Mouse (Mus musculus) yolk sac, embryonic 10.5 days (tissue): ENCODE data around the gene Sde2.
"Not testable (repeated sequence)": the region's sequence is repeated elsewhere in the genome, so short reads cannot be mapped to it uniquely, and the experiment has no call there.

Source experiments
- DNase-seq: peaks from one replicate; pipeline ENCODE4 v3.0.0-alpha.2; 2017; ENCODE audit warnings: low spot score

Gene Sde2

DNA sequence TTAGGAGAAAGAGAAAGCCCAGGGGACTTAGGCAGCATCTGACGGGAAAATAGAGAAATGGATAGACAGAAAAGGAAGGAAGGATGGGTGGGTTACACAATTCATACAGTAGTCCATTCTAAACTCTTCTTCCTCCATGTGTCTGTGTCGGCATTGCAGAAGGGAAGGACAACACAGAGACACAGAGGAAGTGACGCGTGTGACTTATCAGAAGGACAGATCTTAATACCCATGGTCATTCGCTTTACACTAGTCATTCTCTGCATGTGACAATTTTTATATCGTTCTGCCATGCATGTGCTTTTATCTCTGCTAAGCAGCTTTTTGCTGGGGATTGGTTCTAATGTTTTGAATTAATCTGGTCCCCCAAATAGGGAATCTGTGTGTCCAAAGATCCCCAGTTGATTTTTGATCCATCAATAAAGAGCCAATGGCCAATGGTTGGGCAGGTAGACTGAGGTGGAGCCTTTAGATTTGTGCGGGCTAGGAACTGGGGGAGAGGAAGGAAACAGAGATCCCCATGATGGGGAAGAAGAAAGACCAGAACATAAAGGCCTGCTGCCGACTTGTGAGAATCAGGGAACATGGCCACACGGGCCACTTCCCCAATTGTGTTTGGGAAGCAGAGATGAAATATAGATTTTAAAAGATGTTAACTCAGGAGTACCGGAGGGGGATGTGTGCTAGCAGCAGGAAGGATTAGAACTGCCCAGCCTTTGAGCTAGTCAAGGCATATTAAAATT is 15.5 kb upstream of the Sde2 start:
- no peak for DNase-seq

DNA sequence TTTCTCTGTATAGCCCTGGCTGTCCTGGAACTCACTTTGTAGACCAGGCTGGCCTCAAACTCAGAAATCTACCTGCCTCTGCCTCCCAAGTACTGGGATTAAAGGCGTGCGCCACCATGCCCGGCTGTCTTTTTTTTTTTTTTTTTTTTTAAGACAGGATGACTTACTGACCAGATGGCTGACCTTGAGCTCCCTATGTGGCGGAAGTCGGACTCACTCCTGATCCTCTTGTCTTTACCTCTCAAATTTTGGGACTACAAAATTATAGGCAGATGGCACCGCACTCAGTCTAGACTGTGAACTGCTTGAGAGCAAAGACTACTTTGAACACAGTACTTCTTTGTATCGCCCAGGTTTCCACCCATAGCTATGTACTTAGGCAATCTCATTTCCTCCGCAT is 14.5 kb upstream of the Sde2 start:
- not testable (repeated sequence) for DNase-seq

DNA sequence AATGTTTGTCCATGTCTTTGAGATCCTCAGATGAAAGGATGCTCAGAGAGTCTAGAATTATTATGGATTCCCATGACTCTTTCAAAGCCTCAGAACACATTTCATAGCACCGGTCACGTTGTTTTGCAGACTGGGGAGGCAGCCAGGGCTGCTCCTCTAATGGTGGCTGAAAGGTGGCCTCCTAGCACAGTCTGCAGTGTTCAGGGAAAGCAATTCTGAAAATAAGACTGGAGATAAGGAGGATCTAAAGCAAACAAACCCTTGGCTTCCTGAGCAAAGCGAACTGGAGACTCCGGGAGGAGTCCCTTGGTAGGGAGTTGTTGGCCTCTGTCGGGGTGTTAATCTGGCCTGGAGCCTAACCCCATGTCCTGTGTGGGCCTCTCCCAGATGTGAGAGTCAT is 13.7 kb upstream of the Sde2 start:
- no peak for DNase-seq

DNA sequence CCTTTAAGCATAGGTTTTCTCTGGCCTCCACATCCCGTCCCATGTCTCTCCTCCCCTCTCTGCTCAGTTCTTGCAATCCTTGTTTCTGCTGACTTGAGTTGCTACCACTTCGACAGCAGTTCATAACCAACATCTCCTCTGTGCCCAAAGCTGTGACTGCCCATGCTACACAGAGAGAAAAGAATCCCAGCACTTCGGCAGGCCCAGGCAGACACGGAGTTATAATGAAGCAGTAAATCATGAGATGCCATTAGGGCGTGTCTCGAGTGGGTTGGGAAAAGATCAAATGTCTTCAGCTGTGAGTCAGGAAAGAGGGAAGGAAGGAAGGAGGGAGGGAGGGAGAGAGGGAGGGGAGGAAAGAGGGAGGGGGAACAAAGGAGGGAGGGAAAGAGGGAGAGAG is 12.9 kb upstream of the Sde2 start:
- DNase-seq = no peak

DNA sequence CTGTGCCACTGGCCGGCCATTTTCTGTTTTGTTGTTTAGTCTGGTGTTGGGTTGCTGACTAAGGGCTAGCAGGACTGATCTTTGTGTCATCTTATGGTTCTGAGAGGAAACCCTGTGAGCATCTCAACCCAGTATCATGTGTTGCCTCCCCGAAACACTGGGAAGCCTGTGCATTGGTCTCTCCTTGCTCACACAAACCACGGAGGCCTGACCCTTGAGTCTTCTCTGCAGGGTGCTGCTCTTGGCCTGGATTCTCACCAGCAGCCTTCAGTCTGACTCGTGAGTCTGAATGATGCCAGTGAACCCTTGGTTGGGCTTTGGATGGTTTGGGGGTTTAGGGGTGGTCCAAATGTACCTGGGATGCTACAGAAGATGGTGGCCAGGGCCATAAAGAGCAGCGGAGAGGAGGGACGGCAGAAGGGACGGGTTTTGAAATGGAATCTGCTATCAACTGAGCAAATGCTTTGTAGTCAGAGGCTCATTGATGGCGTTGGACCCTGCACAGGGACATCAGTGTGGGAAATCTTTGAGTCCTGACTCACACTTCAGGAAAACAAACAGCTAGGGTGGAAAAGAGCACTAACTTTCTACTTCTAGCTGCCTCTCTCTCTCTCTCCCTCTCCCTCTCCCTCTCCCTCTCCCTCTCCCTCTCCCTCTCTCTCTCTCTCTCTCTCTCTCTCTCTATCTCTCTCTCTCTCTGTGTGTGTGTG is 11.6 kb upstream of the Sde2 start:
- DNase-seq = no peak

DNA sequence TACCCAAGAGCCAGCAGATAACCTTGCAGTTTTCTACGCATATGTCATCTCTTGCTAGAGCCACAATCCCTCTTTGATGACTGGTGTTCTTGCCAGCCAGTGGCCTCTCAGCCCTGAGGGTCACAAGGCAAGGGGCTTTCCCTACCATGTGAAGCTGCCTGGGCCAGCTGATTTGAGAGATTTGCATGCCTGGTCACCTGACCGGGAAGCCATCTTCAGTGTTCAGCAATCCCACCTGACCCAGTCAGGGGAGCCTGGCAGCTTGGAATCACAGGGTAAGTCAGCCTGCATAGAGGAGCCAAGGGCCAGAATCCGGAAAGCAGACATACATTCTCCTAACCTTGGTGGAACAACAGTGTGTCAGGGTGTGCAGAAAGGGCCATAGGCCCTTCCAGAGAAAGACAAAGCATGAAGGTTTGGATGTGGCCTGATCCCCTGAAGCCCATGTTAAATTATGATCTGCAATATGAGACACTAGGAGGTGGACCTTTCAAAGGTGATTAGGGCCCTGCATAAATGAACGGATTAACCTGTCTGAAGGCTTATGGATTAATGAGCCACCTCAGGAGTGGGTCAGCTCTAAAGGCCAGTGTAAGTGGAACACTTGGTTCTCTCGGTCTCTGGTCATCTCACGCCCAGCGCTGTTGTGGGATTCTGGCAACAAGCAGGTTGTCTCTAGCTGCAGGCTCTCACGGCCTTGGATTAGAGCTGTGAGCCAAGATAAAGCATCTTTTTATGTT is 9.2 kb upstream of the Sde2 start:
- no peak for DNase-seq

DNA sequence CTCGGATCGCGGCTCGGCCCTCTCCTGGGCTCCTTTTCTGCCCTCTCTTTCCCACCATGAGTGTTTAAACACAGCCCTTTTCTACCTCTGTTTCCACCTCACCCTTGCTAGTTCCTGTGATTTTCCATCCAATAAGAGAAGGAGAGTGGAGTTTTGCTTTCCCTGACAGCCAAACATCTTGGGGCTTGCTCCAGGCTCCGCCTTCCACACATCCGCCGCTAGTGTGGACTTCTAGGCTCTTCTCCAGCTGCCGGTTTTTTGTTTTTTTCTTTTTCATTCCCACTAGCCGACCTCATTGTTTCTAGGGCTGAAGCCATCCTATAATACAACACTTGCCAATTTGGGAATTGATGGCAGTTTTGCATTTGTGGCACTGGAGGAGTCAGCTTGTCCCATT is 2.8 kb upstream of the Sde2 start:
- peak; percentile 74 for DNase-seq

DNA sequence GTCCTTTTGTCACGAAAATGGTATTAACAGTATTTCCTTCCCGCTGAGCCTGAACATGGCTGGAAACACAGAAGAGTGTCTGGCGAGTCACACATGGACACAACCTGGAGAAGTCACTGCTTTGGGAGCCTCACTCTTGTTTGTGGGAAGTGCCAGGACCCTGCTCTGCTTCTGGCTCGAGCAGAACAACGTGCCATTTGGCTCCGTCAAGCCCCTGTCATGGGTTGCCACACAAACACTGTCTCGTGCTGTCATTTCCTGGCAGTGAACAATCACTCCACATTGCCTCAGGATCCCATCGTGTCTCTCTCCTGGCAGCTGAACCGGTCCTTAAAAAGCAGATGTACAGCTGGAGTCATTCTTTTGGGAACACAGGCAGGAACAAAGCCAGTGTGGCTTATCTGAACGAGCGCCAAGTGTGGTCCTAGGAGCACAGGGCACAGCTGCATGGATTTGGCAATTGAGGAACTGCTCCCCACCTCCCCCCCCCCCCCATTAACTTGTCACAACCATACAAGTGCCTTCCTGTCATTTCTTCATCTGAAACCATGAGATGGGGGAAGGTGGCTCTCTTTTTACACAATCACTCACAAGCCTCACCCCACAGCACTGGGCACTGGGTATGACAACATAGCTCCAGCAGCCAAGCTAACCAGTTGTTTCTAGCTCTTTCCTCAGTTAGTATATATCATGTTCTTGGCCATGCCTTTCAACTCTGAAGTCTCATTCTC is 2.3 kb upstream of the Sde2 start:
- DNase-seq = peak; percentile 42

DNA sequence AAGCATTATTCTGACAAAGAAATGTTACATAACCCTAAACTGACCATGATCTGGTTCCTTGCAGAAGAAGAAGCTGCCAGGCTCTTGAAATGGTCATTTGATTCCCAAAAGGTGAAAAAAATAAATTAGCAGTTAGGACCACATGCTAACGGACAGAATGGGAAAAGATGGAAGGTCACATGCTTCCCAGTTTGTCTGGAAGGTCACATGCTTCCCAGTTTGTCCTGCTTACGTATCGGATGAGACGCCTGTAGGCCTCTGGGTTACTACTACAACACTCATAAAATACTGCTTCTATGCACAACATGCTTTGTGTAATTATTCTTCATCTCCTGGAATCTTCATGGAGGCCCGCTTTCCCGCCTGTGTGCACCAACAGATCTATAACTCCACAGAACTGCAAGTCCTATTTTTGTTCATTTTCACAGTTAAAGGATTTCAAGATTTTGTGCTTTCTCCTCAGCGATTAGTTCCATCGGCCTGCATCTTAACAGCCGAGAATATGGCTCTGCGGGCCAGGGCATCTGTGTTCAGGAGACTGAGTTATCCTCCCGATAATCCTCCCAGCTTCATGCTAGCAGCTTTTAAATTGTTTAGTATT is 1.1 kb upstream of the Sde2 start:
- DNase-seq = no peak

DNA sequence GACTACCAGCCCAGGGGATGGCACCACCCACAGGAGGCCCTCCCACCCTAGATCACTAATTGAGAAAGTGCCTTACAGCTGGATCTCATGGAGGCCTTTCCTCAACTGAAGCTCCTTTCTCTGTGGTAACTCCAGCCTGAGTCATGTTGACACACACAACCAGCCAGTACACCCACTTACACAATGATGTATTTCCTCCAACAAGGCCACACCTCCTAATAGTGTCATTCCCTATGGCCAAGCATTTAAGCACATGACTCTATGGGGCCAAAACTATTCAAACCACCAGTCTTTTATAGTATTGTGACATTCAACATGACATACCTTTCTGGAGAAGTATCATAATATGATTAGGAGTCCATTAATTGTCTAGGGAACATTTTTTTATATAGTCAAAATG is 7.8 kb downstream of the Sde2 start:
- DNase-seq = no peak

DNA sequence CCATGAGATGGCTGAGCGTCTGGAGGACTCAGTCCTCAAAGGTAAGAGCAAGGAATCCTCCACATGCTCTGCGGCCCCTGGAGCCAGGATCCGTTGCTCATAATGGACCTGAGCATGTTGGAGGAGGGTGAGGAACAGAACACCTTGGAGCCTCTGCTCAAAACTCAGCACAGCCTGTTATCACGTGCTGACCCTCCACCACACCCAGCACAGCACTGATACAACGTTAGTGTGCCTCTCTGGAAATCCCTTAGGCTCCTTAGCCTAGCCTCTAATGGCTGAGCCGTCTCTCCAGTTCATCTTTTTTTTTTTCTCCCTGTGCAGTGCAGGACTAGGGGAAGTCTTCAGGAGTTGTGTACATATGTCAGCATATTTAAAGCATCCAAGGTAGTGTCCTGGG is 9.1 kb downstream of the Sde2 start:
- DNase-seq = no peak

DNA sequence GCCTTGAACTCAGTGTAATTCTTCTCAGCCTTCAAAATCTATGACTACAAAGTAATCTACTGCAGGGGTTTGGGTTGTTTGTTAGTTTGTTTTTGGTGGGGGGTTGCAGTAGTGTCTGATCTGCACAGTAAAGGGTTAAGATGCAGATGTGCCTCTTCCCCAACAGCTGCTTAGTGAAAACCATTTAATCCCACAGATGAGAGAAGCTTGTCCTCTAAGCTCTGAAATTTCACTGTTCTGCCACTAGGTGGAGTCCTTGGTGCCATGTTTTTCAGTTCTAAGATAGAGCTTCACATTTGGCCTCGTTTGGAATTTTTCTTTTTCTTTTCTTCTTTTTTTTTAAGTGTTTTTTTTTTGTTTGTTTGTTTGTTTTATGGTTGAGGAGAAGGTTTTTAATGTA is 12.7 kb downstream of the Sde2 start:
- no peak for DNase-seq

DNA sequence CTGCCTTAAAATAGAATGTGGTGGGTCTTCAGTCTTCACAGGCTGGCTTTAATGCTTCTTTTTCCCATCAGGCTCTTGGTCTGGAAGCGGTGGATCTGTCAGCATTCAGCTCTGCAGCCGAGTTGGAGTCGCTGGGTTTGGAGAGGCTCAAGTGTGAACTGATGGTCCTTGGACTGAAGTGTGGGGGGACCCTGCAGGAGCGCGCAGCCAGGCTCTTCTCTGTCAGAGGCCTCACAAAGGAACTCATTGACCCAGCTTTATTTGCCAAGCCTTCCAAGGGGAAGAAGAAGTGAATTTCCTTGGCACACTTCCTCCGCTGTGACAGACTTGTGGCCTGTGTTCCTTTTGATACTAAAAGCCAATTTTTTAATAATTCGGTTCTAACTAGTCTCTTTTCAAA is 15.1 kb downstream of the Sde2 start:
- DNase-seq = no peak

DNA sequence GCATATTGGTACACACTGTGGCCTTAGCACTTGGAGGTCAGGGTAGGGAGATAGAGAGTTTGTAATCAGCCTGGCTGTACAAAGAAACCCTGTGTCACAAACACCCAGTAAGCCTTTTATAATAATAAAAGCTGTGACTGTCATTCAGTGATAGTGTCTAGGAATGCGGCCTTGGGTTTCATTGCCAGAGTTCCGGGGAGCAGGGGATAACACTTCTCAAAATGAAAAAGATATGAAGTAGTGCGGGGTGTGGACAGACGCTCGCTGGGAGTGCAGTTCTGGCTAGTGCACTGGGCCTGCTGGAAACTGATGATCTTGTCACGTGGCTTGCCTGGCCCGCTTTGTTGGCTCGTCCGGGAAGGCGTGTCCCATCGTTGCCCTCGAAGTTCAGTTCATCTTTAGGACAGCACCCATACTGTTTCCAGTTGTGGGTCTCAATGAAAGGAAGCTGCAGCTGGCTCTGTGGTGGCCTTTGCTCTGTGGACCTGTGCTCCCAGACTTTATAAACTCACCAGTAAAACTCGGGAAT is 19.3 kb downstream of the Sde2 start:
- DNase-seq = no peak

DNA sequence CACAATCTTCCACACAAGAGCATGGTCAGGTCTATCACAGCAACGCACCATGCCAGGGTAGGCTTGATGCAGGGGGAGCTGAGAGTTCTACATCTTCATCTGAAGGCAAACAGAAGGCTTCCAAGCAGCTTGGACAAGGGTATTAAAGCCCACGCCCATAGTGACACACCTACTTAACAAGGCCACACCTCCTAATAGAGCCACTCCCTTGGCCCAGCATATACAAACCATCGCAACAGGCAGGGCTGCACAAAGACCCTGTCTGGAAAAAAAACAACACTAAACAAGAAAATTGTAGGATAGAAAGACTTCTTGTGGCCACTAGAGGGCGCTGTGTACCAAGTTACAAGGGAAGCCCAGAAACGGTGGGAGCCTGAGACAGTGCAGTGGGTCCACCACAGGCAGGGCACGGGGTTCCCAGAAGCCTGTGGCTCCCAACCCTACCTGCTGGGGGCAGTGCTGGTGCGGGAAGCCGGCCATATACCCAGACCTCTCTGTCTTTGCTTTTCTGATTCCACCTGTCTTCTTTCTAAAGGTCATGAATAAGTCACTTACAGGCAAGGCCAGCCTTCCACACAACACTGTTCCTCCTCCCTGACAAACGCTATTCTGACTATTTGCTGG is 23.0 kb downstream of the Sde2 start:
- peak; percentile 52 for DNase-seq

DNA sequence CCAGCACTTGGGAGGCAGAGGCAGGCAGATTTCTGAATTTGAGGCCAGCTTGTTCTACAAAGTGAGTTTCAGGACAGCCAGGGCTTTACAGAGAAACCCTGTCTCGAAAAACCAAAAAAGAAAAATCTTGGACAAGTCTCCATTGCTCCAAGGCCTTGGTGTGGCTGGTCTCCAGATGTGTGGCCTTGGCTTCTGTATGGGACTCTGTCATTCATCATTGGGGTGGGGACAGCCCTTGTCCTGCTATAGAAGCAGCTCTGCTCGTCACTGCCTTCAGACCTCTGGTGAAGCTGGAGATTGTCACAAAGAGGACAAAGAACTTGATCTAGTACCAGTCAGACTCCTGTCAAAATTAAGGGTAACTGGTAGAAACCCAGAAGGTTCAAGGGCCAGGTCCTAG is 23.7 kb downstream of the Sde2 start:
- no peak for DNase-seq

DNA sequence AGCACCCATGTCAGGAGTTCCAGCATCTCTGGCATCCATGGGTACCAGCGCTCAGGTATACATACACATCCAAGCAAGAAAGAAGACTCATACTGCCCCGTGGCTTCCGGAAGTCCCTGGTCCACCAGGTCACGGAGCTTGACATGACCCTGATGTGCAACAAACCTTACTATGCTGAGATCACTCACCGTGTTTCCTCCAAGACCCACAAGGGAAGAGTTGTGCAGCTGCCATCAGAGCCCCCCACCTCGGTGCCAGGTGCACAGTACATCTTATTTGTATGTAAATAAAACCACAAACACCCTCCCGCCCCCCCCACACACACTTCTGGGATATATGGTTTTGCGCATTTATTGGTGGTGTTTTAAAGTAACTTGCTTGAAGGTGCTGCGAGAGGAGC is 24.2 kb downstream of the Sde2 start:
- no peak for DNase-seq

DNA sequence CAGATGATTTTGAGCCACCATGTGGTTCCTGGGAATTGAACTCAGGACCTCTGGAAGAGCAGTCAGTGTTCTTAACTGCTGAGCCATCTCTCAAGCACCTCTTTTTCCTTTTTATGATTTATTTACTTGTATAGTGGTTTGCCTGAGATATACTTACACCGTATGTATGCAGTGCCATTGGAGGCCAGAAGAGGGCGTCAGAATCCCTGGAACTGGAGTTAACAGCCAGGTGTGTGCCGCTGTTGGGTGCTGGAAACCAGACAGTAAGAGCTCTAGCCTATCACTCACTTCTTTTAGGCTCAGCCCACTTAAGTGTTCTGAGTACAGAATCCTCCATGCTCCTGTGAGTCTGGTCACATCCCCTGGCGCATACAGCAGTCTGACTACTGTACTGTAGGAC is 26.5 kb downstream of the Sde2 start:
- no peak for DNase-seq

DNA sequence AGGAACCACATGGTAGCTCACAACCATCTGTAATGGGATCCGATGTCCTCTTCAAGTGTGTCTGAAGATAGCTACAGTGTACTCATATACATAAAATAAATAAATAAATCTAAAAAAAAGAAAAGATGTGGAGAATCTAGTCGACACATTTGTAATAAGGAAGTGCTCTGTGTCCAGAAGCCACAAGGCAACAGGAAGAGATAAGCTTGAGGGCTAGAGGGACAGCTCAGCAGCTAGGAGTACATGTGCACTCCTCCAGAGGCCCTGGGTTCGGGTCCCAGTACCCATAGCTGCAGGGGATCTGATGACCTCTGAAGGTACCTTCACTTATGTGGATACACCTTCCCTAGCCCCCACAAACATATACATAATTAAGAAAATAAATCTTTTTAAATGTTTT is 30.8 kb downstream of the Sde2 start:
- no peak for DNase-seq

DNA sequence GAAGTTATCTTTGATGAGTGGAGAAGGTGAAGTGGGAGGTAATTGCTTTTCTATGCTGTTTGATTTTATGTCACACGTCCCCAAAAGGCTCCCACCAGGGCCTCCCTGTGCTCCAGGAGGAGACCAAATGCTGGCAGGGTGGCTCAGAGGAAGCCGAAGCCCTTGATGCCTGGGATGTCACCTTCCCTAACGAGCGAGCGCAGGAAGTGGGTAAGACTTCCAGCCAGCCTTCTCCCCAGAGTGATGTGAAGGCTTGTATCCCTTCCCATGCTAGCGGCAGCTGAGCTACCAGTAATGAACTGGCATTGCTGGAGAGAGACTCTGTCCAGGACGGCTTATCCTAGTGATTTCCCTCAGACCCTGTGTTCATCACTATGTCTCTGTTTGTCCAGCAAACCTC is 32.8 kb downstream of the Sde2 start:
- DNase-seq = no peak

DNA sequence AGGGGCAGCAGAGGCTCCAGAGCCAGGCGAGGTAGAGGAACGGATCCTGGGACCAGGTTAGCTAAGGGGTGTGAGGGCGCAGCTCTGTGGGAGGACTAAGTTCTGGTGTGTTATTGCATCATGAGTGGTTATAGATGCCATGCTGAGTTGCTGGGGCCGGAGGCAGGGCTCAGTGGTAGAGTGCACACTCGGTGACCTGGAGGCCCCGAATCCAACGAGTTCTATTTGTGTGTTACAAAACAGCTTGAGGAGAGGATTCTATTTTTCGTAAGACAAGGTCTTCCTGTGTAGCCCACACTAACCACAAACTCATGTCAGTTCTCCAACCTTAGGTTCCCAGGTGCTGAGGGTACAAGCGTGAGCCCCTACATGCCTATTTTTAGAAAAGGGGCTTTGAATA is 33.6 kb downstream of the Sde2 start:
- no peak for DNase-seq
